ENCODE assay signal across 21 mouse cellular contexts in the genomic region with DNA sequence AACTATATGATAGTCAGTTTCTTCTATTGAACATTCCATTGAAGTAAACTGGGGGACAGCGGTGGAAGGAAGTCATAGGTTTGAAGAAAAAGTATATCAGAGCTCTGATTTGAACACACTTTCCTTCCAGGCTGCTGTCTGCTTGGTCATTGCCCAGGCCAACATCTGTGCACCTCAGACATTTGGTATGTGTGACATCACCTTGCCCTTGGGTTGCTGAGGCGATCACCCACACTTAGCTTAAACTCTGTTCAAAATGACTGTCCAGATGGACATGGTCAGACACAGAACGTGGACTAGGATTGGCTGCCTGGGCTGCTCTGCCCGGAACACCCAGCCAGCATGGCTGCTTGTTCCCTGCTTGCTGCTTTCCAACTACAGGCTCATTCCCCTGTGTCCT. TPM values are rescaled to one million over a fixed set of nuclear protein-coding genes. Genes with fewer than 3 reads are reported as not detected.
DNase-seq lines count a peak whose midpoint lies in the region; ATAC-seq and TF ChIP-seq lines count a peak whose summit lies in the region.
"Had no signal": no experiment of that assay in that cellular context is flagged by ENCODE, and none has a peak within 500 bp of the region (broad histone marks: within the 10 kb centered on the region; RNA-seq: fewer than 3 reads in every experiment).

No protein-coding gene starts in this region.

- peaks cover 7% of the 10 kb centered on the region; the same call in 1 of the 2 replicates for H3K79me2 ChIP-seq in liver, adult 2 months (ENCODE audit: control insufficient read depth, insufficient read depth, low read length)

- ATAC-seq in heart, embryonic 11.5 days (replicated peaks; ENCODE audit: insufficient number of reproducible peaks, low FRiP score, low TSS enrichment), result no peak
- no peak for ATAC-seq in liver, embryonic 12.5 days
- no peak for ATAC-seq in forebrain, embryonic 11.5 days (replicated peaks; ENCODE audit: low FRiP score)
- ATAC-seq: forebrain, embryonic 13.5 days; midbrain, embryonic 13.5 days had no signal

- TF ChIP-seq CTCF in liver, adult 2 months (IDR thresholded peaks at IDR 0.05; ENCODE audit: low read depth, low read length), result no peak

- H3K9ac ChIP-seq in heart, embryonic 11.5 days (ENCODE audit: low read depth, low read length), result no peak overlapping the region
- peak overlapping the region; percentile 50 for H3K9ac ChIP-seq in liver, adult 2 months (ENCODE audit: low read depth, low read length)
- no peak overlapping the region for H3K9ac ChIP-seq in liver, embryonic 12.5 days
- no peak overlapping the region for H3K9ac ChIP-seq in forebrain, embryonic 11.5 days (ENCODE audit: low read length)
- H3K9ac ChIP-seq: forebrain, embryonic 13.5 days; midbrain, embryonic 13.5 days had no signal

- no peak overlapping the region for H3K4me3 ChIP-seq in heart, embryonic 11.5 days (ENCODE audit: low read depth, low read length)
- H3K4me3 ChIP-seq in liver, adult 2 months (ENCODE audit: insufficient read depth, low read depth, low read length), result no peak overlapping the region
- no peak overlapping the region for H3K4me3 ChIP-seq in liver, embryonic 12.5 days
- no peak overlapping the region for H3K4me3 ChIP-seq in forebrain, embryonic 11.5 days (ENCODE audit: low read depth, low read length)
- H3K4me3 ChIP-seq: forebrain, embryonic 13.5 days; layer of hippocampus, adult 2 months; midbrain, embryonic 13.5 days had no signal

- DNase-seq in heart, postnatal 10 days, result no peak
- peak; percentile 73 for DNase-seq in liver, adult 2 months (ENCODE audit: extremely low read depth, low read depth, low spot score)
- DNase-seq in liver, result no peak
- no peak for DNase-seq in forebrain, embryonic 11.5 days (ENCODE audit: low spot score)
- DNase-seq in left cerebral cortex, postnatal 36 days (ENCODE audit: low spot score in 2 of 2), result no peak
- DNase-seq in spleen, postnatal 10 days (ENCODE audit: low spot score in 2 of 2), result no peak
- DNase-seq: adrenal gland, postnatal 25 days; cerebellum, postnatal 10 days; heart, postnatal 4 days; lung, adult 2 months had no signal

- H3K4me1 ChIP-seq in heart, embryonic 11.5 days (ENCODE audit: control insufficient read depth, insufficient read depth, low read length), result peaks cover 13% of the 10 kb centered on the region
- peaks cover 10% of the 10 kb centered on the region for H3K4me1 ChIP-seq in liver, adult 2 months (ENCODE audit: control insufficient read depth, insufficient read depth, low read length)
- peaks cover 43% of the 10 kb centered on the region for H3K4me1 ChIP-seq in liver, embryonic 12.5 days
- no peaks in the 10 kb centered on the region for H3K4me1 ChIP-seq in forebrain, embryonic 11.5 days (replicated peaks; ENCODE audit: control insufficient read depth, insufficient read depth, low read length)
- H3K4me1 ChIP-seq: forebrain, embryonic 13.5 days; midbrain, embryonic 13.5 days had no signal

- peak overlapping the region; percentile 55 for H3K27ac ChIP-seq in heart, embryonic 11.5 days (ENCODE audit: low read depth, low read length)
- peak overlapping the region; percentile 97 for H3K27ac ChIP-seq in liver, adult 2 months (replicated peaks; ENCODE audit: insufficient read depth, low read depth, low read length)
- peak overlapping the region; percentile 73 for H3K27ac ChIP-seq in liver, embryonic 12.5 days
- H3K27ac ChIP-seq in forebrain, embryonic 11.5 days (ENCODE audit: low read depth, low read length), result no peak overlapping the region
- H3K27ac ChIP-seq: forebrain, embryonic 13.5 days; layer of hippocampus, adult 2 months; macrophage; midbrain, embryonic 13.5 days had no signal

- whole genome bisulfite sequencing in heart, embryonic 11.5 days (ENCODE audit: insufficient replicate concordance), result 77% methylated on average over 4 of the region's 4 CpGs
- 39% methylated on average over 4 of the region's 4 CpGs for WGBS in liver, adult 2 months
- 81% methylated on average over 4 of the region's 4 CpGs for WGBS in liver, embryonic 12.5 days (ENCODE audit: insufficient replicate concordance)
- WGBS in forebrain, embryonic 11.5 days, result 91% methylated on average over 4 of the region's 4 CpGs

- H3K9me3 ChIP-seq in heart, embryonic 11.5 days (replicated peaks; ENCODE audit: control insufficient read depth, low read length), result no peaks in the 10 kb centered on the region
- H3K9me3 ChIP-seq in liver, embryonic 12.5 days (replicated peaks), result no peaks in the 10 kb centered on the region
- H3K9me3 ChIP-seq in forebrain, embryonic 11.5 days (ENCODE audit: control insufficient read depth, low read length), result no peaks in the 10 kb centered on the region
- H3K9me3 ChIP-seq: forebrain, embryonic 13.5 days; G1E; midbrain, embryonic 13.5 days had no signal

- peaks cover 4% of the 10 kb centered on the region; the same call in 1 of the 2 replicates for H3K27me3 ChIP-seq in heart, embryonic 11.5 days (ENCODE audit: control insufficient read depth, insufficient read depth, low read length)
- no peaks in the 10 kb centered on the region for H3K27me3 ChIP-seq in liver, adult 2 months (ENCODE audit: control insufficient read depth, insufficient read depth, low read length)
- peaks cover 9% of the 10 kb centered on the region; the same call in 1 of the 2 replicates for H3K27me3 ChIP-seq in liver, embryonic 12.5 days (replicated peaks)
- H3K27me3 ChIP-seq in forebrain, embryonic 11.5 days (ENCODE audit: control insufficient read depth, insufficient read depth, low read length), result no peaks in the 10 kb centered on the region
- H3K27me3 ChIP-seq: forebrain, embryonic 13.5 days; midbrain, embryonic 13.5 days had no signal

- intact Hi-C loops in heart, postnatal 10 days (cut with DNase I), result no loop called here
- intact Hi-C loops in left cerebral cortex, postnatal 36 days (cut with DNase I), result no loop called here

- H3K36me3 ChIP-seq in heart, embryonic 11.5 days (ENCODE audit: control insufficient read depth, insufficient read depth, low read length), result no peaks in the 10 kb centered on the region
- H3K36me3 ChIP-seq in liver, adult 2 months (ENCODE audit: control insufficient read depth, insufficient read depth, low read length), result no peaks in the 10 kb centered on the region
- no peaks in the 10 kb centered on the region for H3K36me3 ChIP-seq in liver, embryonic 12.5 days
- no peaks in the 10 kb centered on the region for H3K36me3 ChIP-seq in forebrain, embryonic 11.5 days (ENCODE audit: control insufficient read depth, insufficient read depth, low read length)
- H3K36me3 ChIP-seq: G1E; midbrain, embryonic 13.5 days had no signal

- no peak overlapping the region for H3K4me2 ChIP-seq in heart, embryonic 11.5 days
- no peak overlapping the region for H3K4me2 ChIP-seq in liver, embryonic 12.5 days
- no peak overlapping the region for H3K4me2 ChIP-seq in forebrain, embryonic 11.5 days (ENCODE audit: low read depth, low read length, severe bottlenecking)
- H3K4me2 ChIP-seq: forebrain, embryonic 13.5 days; midbrain, embryonic 13.5 days had no signal

- no peak for TF ChIP-seq POLR2A in liver, adult 2 months (IDR thresholded peaks at IDR 0.05; ENCODE audit: extremely low read depth, insufficient read depth, low read length)

RNA-seq across cellular contexts. Expression of a gene that starts 4.1 kb away (rescaled TPM):
- polyA plus RNA-seq in heart, embryonic 11.5 days (2014; fragmentation: Nextera tagmentation; extraction: Ambion mirVana), result 0.80 and 1.0 TPM in 2 replicates
- under 1 TPM; 0.48 to 0.79 TPM for total RNA-seq in heart, postnatal 10 days (2021)
- 164 and 180 TPM in 2 replicates for total RNA-seq in liver, adult 2 months (2014; rRNA removed)
- polyA plus RNA-seq in liver, adult 2 months (2012; rRNA removed), result 453 and 487 TPM in 2 replicates
- 16.0 and 16.3 TPM in 2 replicates for polyA plus RNA-seq in liver, embryonic 12.5 days (2016; fragmentation: Nextera tagmentation; extraction: Ambion mirVana)
- polyA plus RNA-seq in forebrain, embryonic 11.5 days (2014; fragmentation: Nextera tagmentation; extraction: Ambion mirVana), result not detected in 2 replicates
- 1 to 10 TPM; 1.1 to 1.3 TPM for total RNA-seq in left cerebral cortex, postnatal 36 days (2021)
- total RNA-seq: gastrocnemius, adult 18-20 months; layer of hippocampus, adult 2 months had no signal
- polyA plus RNA-seq: C2C12; embryonic facial prominence, embryonic 11.5 days; forebrain, embryonic 13.5 days; G1E; macrophage; midbrain, embryonic 13.5 days; neural tube, embryonic 11.5 days had no signal

RNA-seq across cellular contexts. Expression of a gene that starts 19.2 kb away (rescaled TPM):
- polyA plus RNA-seq in heart, embryonic 11.5 days (2014; fragmentation: Nextera tagmentation; extraction: Ambion mirVana), result 13.5 and 13.7 TPM in 2 replicates
- total RNA-seq in heart, postnatal 10 days (2021), result 10 to 100 TPM; 38.5 to 41.1 TPM
- total RNA-seq in liver, adult 2 months (2014; rRNA removed), result 59.2 and 64.0 TPM in 2 replicates
- polyA plus RNA-seq in liver, adult 2 months (2012; rRNA removed), result 51.2 and 55.7 TPM in 2 replicates
- polyA plus RNA-seq in liver, embryonic 12.5 days (2016; fragmentation: Nextera tagmentation; extraction: Ambion mirVana), result 28.0 and 28.6 TPM in 2 replicates
- 22.6 and 24.2 TPM in 2 replicates for polyA plus RNA-seq in forebrain, embryonic 11.5 days (2014; fragmentation: Nextera tagmentation; extraction: Ambion mirVana)
- total RNA-seq in left cerebral cortex, postnatal 36 days (2021), result 10 to 100 TPM; 39.4 to 44.1 TPM

RNA-seq across cellular contexts. Expression of a gene that starts 48.4 kb away (rescaled TPM):
- polyA plus RNA-seq in heart, embryonic 11.5 days (2014; fragmentation: Nextera tagmentation; extraction: Ambion mirVana), result 3.2 and 4.3 TPM in 2 replicates
- total RNA-seq in heart, postnatal 10 days (2021), result 10 to 100 TPM; 17.6 to 18.0 TPM
- total RNA-seq in liver, adult 2 months (2014; rRNA removed), result 3.8 and 5.4 TPM in 2 replicates
- polyA plus RNA-seq in liver, adult 2 months (2012; rRNA removed), result 5.5 and 5.6 TPM in 2 replicates
- polyA plus RNA-seq in liver, embryonic 12.5 days (2016; fragmentation: Nextera tagmentation; extraction: Ambion mirVana), result 3.1 and 3.2 TPM in 2 replicates
- polyA plus RNA-seq in forebrain, embryonic 11.5 days (2014; fragmentation: Nextera tagmentation; extraction: Ambion mirVana), result 4.2 and 4.3 TPM in 2 replicates
- total RNA-seq in left cerebral cortex, postnatal 36 days (2021), result 10 to 100 TPM; 39.7 to 41.9 TPM

RNA-seq across cellular contexts. Expression of a gene that starts 51.0 kb away (rescaled TPM):
- 15.4 and 17.5 TPM in 2 replicates for polyA plus RNA-seq in heart, embryonic 11.5 days (2014; fragmentation: Nextera tagmentation; extraction: Ambion mirVana)
- total RNA-seq in heart, postnatal 10 days (2021), result 10 to 100 TPM; 10.5 to 12.4 TPM
- total RNA-seq in liver, adult 2 months (2014; rRNA removed), result 8.4 and 10.5 TPM in 2 replicates
- 10.9 and 13.3 TPM in 2 replicates for polyA plus RNA-seq in liver, adult 2 months (2012; rRNA removed)
- polyA plus RNA-seq in liver, embryonic 12.5 days (2016; fragmentation: Nextera tagmentation; extraction: Ambion mirVana), result 13.5 and 14.5 TPM in 2 replicates
- polyA plus RNA-seq in forebrain, embryonic 11.5 days (2014; fragmentation: Nextera tagmentation; extraction: Ambion mirVana), result 20.4 and 21.2 TPM in 2 replicates
- total RNA-seq in left cerebral cortex, postnatal 36 days (2021), result 10 to 100 TPM; 20.9 to 26.9 TPM

RNA-seq across cellular contexts. Expression of a gene that starts 57.0 kb away (rescaled TPM):
- 1.5 TPM in 1 of 2 replicates, not detected in the other for polyA plus RNA-seq in heart, embryonic 11.5 days (2014; fragmentation: Nextera tagmentation; extraction: Ambion mirVana)
- total RNA-seq in heart, postnatal 10 days (2021), result 1 to 10 TPM in 1 of 2 experiments, under 1 TPM in 1; 0.19 to 3.1 TPM
- total RNA-seq in liver, adult 2 months (2014; rRNA removed), result 16.3 and 30.3 TPM in 2 replicates
- 52.0 and 70.9 TPM in 2 replicates for polyA plus RNA-seq in liver, adult 2 months (2012; rRNA removed)
- polyA plus RNA-seq in liver, embryonic 12.5 days (2016; fragmentation: Nextera tagmentation; extraction: Ambion mirVana), result 0.74 TPM in 1 of 2 replicates, not detected in the other
- polyA plus RNA-seq in forebrain, embryonic 11.5 days (2014; fragmentation: Nextera tagmentation; extraction: Ambion mirVana), result 2.4 TPM in 1 of 2 replicates, not detected in the other
- 1 to 10 TPM in 1 of 2 experiments, not detected in 1; 2.9 TPM for total RNA-seq in left cerebral cortex, postnatal 36 days (2021)
- total RNA-seq: adrenal gland, postnatal 25 days; layer of hippocampus, adult 2 months had no signal
- polyA plus RNA-seq: macrophage; midbrain, embryonic 13.5 days; neural tube, embryonic 11.5 days had no signal

Comparison
In these comparisons a context has a peak if more than half of its experiments do, and no peak if none do; other contexts are left out.
1. RNA of a gene that starts 4.1 kb away (polyA plus RNA-seq): 453 to 487 TPM in liver, adult 2 months; 16.0 to 16.3 TPM in liver, embryonic 12.5 days, 0.80 to 1.0 TPM in heart, embryonic 11.5 days and not detected in forebrain, embryonic 11.5 days; every median in the first group is over 10 times any median in the second.